Mouse (Mus musculus): ENCODE results near the gene Ccdc175. TPM values are rescaled to one million over a fixed set of nuclear protein-coding genes. Genes with fewer than 3 reads are reported as not detected.

Ccdc175 gene
- not detected for total RNA-seq (2023)

GRCm38 (mm10) chr12:72184929-72185328, at the start of gene Ccdc175:
Gene Ccdc175 (minus strand): TSS chr12:72185029.

GRCm38 (mm10) chr12:72085329-72086165, 99.3 kb downstream of the Ccdc175 start, which contains the start of the genes L3hypdh and Jkamp:
Gene L3hypdh (minus strand): TSS chr12:72085439.
Gene Jkamp (plus strand): TSS chr12:72085589.

DNA sequence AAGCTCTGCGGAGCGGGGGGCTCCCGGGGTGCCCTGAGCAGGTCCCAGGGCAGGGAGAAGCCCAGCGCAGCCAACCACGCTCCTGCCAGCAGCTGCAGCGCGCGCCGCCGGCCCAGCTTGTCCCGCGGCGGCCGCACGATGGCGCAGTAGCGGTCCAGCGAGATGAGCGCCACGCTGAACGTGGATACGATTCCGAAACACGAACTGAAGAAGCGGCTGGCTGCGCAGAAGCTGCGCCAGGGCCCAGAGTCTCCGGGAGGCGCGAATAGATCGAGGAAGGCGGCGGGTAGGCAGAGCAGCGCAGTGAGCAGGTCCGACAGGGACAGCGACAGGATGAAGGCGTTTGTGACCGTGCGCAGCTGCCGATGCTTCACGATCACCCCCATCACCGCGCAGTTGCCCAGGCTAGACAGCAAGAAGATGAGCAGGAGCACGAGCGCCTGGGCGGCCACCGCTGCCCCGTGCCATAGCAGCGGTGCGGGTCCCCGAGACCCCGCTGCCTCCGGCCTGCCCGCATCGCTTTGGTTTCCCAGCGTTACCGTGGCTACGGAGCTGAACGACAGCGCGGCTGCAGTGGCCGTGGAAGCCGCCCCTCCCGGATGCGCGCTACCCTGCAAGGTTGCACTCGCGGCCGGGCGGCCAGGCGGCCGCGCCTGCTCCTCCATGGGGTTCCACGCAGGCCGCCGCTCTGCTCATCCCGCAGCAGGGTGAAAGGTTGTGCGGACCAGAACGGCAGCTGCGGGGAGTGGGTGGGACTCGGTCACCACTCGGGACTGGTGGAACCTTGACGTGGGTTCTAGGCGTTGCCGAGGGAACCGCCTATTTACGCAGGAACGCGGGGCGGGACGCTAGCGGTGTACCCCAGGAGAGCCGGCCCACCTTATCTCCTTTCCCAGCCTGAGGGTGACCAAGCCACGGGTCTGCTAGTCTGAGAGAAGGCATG, 114.2 kb downstream of the Ccdc175 start, which contains the start of gene Gpr135:
Gene Gpr135, minus strand, starts transcription at position 799 of the 943 bp plus-strand sequence.

Other genes with a start within 250 kb of the Ccdc175 start
- under 1 TPM; 0.16 to 0.43 TPM for gene Gpr135, start 113.9 kb downstream of the Ccdc175 start, total RNA-seq (2023)
- gene L3hypdh, start 99.6 kb downstream of the Ccdc175 start, total RNA-seq (2023), result not detected
- 10 to 100 TPM; 17.4 to 18.3 TPM for gene Jkamp, start 99.4 kb downstream of the Ccdc175 start, total RNA-seq (2023)
- gene Rtn1, start 224.0 kb upstream of the Ccdc175 start, total RNA-seq (2023), result 10 to 100 TPM; 11.9 to 15.8 TPM

All from monocyte, adult 59 days (primary cell).